Mouse (Mus musculus) kidney, adult 2 months (tissue): ENCODE results near the gene Rab12. TPM values are rescaled to one million over a fixed set of nuclear protein-coding genes. Genes with fewer than 3 reads are reported as not detected.

Experiments used
- DNase-seq: peaks from one replicate; pipeline ENCODE4 v3.0.0; 2021
- H3K27ac ChIP-seq: fragments of 200-500 bp; 2 replicates; pipeline ENCODE4 v1.5.1; 2012; ENCODE audit warnings: low read depth, low read length, control low read depth, inconsistent platforms; ENCODE audit not compliant: insufficient read depth
- H3K27me3 ChIP-seq: fragments of 200-500 bp; replicated peaks from 2 replicates; pipeline ENCODE4 v1.6.1; 2012; ENCODE audit warnings: mild to moderate bottlenecking, moderate library complexity, low read length, inconsistent platforms; ENCODE audit not compliant: control insufficient read depth, insufficient read depth
- H3K36me3 ChIP-seq: fragments of 200-500 bp; 2 replicates; pipeline ENCODE4 v1.6.1; 2012; ENCODE audit warnings: mild to moderate bottlenecking, moderate library complexity, low read length, inconsistent platforms; ENCODE audit not compliant: control insufficient read depth, insufficient read depth
- H3K4me1 ChIP-seq: fragments of 200-500 bp; 2 replicates; pipeline ENCODE4 v1.6.1; 2011; ENCODE audit warnings: low read length; ENCODE audit not compliant: control insufficient read depth, insufficient read depth
- H3K4me3 ChIP-seq: fragments of 200-500 bp; 2 replicates; pipeline ENCODE4 v1.5.1; 2011; ENCODE audit warnings: mild to moderate bottlenecking, low read depth, low read length, control low read depth; ENCODE audit not compliant: insufficient read depth
- CTCF ChIP-seq: fragments of 200-500 bp; conservative IDR thresholded peaks from 2 replicates; pipeline ENCODE4 v1.5.1; 2011; ENCODE audit warnings: low read depth, mild to moderate bottlenecking, control low read depth, low read length, moderate library complexity, mixed read lengths; ENCODE audit not compliant: insufficient read depth, insufficient read length
- POLR2A ChIP-seq: fragments of 200-500 bp; IDR thresholded peaks from one replicate; pipeline ENCODE4 v1.6.1; 2011; ENCODE audit warnings: low read depth, low read length, control low read depth
- WGBS: fragments of 180-500 bp; shearing (Covaris S2); methylation state at CpG from one replicate; pipeline ENCODE4 v1.1.7; 2018; 5-methylcytosine and 5-hydroxymethylcytosine counted together
- polyA plus RNA-seq: library from polyadenylated mRNA; depleted of rRNA; stranded (reverse); fragments of >200 nt; gene quantifications from 2 replicates; pipeline ENCODE4 v1.2.3, GENCODE M21; 2012; rRNA removed

Gene Rab12
- polyA plus RNA-seq, result 22.9 and 24.9 TPM in 2 replicates

DNA sequence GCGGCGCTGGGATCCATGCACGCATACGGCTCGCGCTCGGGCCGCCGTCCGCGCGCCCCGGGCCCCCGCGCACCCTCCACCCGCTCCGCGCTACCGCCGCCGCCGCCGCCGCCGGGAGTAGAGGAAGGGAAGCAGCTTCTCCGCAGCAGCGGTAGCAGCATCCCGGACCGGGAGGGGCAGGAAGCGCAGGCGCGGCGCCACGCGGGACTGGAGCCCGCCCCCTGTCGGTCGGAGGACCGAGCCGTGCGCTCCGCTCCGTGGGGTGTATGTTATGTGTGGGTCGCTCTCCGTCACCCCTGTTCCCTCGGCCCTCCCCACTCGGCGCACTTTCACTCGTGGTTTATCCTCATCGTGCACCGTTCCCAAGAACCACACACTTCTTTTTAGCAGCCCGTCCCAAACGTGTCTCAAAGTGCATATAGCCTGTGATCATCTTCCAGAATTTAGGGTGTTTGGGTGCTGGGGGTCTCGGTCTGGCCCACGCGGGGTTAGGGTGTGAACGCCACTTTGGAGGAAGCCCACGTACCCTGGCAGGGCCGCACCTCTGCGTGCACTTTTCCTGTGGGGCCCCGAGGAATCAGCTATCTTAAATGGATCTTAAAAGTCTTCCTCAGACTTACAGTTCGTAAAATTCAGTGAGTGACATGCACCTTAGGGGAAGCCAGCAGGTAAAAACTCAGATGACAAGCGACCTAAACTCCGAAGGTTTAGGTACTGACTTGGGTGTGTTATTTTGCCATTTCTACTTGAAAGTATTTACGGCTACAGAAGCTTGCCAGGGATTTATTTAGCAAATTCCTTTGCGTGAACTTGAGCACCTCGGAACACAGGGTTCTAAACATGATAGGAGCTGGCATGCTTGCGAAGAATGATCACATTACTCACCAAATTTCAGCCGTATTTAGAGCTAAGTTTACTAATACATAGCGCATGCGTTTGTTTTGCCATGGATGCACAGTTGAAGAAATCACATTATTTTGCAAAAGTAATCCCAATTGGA lies at the start of gene Rab12:
TSS of gene Rab12 (minus strand) at position 176 of the 1,000 bp plus-strand sequence.
- Histone ChIP-seq H3K27ac (peak within 1 kb of the TSS; percentile 1; the same call in 1 of the 2 replicates), H3K27me3 (no peaks in the 10 kb centered on the region), H3K4me1 (peaks cover 6% of the 10 kb centered on the region), H3K4me3 (peak within 1 kb of the TSS; percentile 97), H3K36me3 (no peaks in the 10 kb centered on the region)
- WGBS, result 4% methylated on average over 71 of the region's 71 CpGs
- peak; percentile 86 for DNase-seq
- TF ChIP-seq POLR2A (no peak), CTCF (peak; percentile 83)

- no peaks in the 10 kb centered on the region for H3K36me3 ChIP-seq
- TF ChIP-seq POLR2A (no peak), CTCF (no peak)
- no peaks in the 10 kb centered on the region for H3K27me3 ChIP-seq
- no peaks in the 10 kb centered on the region for H3K4me1 ChIP-seq
- no peak for DNase-seq
- 44% methylated on average over 7 of the region's 7 CpGs for WGBS
- no peak overlapping the region for H3K4me3 ChIP-seq
- no peak overlapping the region for H3K27ac ChIP-seq
These were observed 44.7 kb upstream of the Rab12 start for GRCm38 (mm10) chr17:66564213-66564612.

DNA sequence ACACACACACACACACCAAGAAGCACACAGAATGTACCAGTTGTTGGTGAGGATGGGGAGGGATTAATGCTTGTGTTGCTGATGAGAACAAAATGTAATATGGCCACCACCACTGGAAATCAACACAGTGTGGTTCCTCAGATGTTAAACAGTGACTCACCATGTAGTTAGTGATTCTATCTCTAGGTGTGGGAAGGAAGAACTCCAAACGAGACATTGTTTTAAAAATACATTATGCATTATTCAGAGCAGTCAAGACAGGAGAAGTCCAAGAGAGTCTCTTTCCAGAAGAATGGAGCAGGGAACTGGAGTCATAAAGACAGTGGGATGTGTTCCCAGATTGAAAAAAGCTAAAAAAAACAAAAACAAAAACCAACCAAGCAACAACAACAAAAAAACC lies 44.0 kb upstream of the Rab12 start:
- 25% methylated on average over 1 of the region's 1 CpGs for WGBS
- no peaks in the 10 kb centered on the region for H3K36me3 ChIP-seq
- H3K4me3 ChIP-seq, result no peak overlapping the region
- no peaks in the 10 kb centered on the region for H3K4me1 ChIP-seq
- DNase-seq, result no peak
- TF ChIP-seq CTCF (no peak), POLR2A (no peak)
- no peaks in the 10 kb centered on the region for H3K27me3 ChIP-seq
- H3K27ac ChIP-seq, result no peak overlapping the region

GRCm38 (mm10) chr17:66561380-66561779 lies 41.9 kb upstream of the Rab12 start:
- no peaks in the 10 kb centered on the region for H3K4me1 ChIP-seq
- no peak for TF ChIP-seq CTCF
- no peak for TF ChIP-seq POLR2A
- WGBS, result 40% methylated on average over 2 of the region's 2 CpGs
- no peak overlapping the region for H3K27ac ChIP-seq
- H3K4me3 ChIP-seq, result no peak overlapping the region
- no peaks in the 10 kb centered on the region for H3K36me3 ChIP-seq
- DNase-seq, result no peak
- no peaks in the 10 kb centered on the region for H3K27me3 ChIP-seq

DNA sequence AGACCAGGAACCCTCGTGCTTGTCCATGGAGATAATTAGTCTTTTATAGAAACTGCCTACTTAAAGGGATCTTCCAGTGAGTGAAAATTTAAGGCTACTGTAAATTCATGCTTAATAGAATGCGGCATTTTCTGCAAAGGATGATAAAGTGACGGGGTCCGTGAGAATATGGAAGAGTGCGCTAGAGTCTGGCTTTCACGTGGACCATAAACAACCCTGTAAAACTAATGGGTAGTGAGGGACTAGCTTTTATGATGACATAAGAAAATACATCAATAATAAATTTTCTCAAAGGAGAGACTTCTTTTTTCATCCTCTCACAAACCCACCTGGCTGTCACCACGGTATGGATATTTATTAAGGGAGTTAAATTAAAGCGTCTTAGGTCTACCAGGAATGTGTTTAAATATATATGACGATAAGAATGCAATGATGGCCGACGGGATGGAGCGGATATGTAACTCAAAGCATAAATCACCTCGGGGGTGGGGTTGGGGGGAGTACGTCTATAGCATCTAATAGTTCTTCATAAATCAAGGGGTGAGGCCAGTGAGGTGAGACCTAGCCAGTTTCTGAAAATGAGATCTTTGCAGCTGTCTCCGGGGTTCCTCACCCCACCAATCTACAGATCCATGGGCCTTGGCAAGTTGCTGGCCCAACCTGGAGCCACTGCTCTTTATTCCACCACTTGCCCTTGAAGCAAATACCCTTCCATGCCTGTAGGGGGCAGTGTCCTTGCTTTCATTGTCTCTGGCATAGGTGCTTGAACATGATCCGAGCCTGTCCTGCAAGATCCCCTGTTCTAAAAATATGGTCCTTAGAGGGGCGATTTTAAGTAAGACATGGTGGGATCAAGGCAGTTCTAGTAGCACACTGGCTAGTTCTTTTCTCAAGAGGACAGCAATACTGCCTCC lies 39.1 kb upstream of the Rab12 start:
- Histone ChIP-seq H3K4me1 (no peaks in the 10 kb centered on the region), H3K36me3 (no peaks in the 10 kb centered on the region), H3K4me3 (no peak overlapping the region), H3K27me3 (no peaks in the 10 kb centered on the region), H3K27ac (no peak overlapping the region)
- TF ChIP-seq CTCF, result peak; percentile 23; the same call in 1 of the 2 replicates
- no peak for TF ChIP-seq POLR2A
- WGBS, result 80% methylated on average over 17 of the region's 17 CpGs
- DNase-seq, result no peak

GRCm38 (mm10) chr17:66552690-66553089 lies 33.2 kb upstream of the Rab12 start:
- Histone ChIP-seq H3K4me3 (no peak overlapping the region), H3K36me3 (no peaks in the 10 kb centered on the region), H3K27me3 (no peaks in the 10 kb centered on the region), H3K4me1 (no peaks in the 10 kb centered on the region), H3K27ac (no peak overlapping the region)
- DNase-seq, result no peak
- WGBS, result 92% methylated on average over 4 of the region's 4 CpGs
- TF ChIP-seq CTCF (no peak), POLR2A (no peak)

DNA sequence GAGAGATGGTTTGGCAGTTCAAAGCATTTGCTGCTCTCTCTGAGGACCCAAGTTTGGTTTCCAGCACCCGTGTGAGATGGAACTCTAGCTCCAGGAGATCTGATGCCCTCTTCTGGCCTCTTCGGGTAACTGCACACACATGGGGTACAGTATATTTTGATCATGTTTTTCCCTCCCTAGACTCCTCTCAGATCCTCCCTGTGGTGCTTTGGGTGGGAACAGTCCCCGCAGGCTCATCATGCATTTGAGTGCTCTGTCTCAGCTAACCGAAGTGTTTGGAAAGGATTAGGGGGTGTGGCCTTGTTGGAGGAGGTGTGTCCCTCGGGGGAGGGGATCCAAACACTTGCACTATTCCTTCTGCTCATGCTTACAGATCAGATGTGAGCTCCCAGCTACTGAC lies 31.0 kb upstream of the Rab12 start:
- 92% methylated on average over 5 of the region's 5 CpGs for WGBS

More for the DNA sequence above, 31.0 kb upstream of the Rab12 start:
- no peak for DNase-seq
- Histone ChIP-seq H3K27ac (no peak overlapping the region), H3K4me3 (no peak overlapping the region), H3K4me1 (no peaks in the 10 kb centered on the region), H3K36me3 (no peaks in the 10 kb centered on the region), H3K27me3 (no peaks in the 10 kb centered on the region)
- TF ChIP-seq CTCF, result no peak
- no peak for TF ChIP-seq POLR2A
